Mouse (Mus musculus) thymus, postnatal 36 days (tissue): ENCODE results near the gene Tjp1.

ENCODE experiments used
- DNase-seq, 2 experiments: peaks; one replicate each; pipeline ENCODE4 v3.0.0; 2022; ENCODE audit warnings: mixed read lengths in 2 of 2

Gene Tjp1

GRCm38 (mm10) chr7:65350348-65351079 is 177.1 kb downstream of the Tjp1 start:
- DNase-seq: no peak

GRCm38 (mm10) chr7:65348540-65348939 is 179.0 kb downstream of the Tjp1 start:
- no peak for DNase-seq

GRCm38 (mm10) chr7:65345314-65345713 is 182.3 kb downstream of the Tjp1 start:
- DNase-seq: no peak

- DNase-seq: no peak
Measured at GRCm38 (mm10) chr7:65337581-65338270, 189.9 kb downstream of the Tjp1 start.

DNA sequence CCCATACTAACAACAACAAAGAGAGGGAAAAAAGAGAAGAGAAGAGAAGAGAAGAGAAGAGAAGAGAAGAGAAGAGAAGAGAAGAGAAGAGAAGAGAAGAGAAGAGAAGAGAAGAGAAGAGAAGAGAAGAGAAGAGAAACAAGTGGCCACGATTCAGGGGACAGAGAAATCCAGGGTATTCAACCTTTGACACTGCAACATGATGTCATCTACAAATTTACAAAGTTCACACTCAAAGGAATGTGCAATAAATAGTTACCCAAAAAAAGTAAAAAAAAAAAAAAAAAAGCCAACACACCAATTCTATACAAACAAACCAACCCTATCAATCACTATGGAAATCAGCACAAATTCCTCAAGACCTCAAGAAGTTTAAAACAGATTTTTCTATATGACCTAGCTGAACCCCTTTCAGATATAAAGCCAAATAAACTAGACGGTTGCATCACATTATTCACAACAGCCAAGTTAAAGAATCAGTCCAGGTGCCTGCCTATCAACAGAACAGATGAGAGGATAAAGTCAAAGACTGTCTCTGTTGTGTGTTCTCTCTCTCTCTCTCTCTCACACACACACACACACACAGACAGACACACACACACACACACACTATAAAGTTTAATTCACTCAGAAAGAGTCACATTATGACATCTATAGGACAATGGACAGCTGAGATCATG is 194.4 kb downstream of the Tjp1 start:
- no peak for DNase-seq

GRCm38 (mm10) chr7:65319047-65319725 is 208.4 kb downstream of the Tjp1 start:
- DNase-seq: peak in 1 of 2 experiments; percentile 18

DNA sequence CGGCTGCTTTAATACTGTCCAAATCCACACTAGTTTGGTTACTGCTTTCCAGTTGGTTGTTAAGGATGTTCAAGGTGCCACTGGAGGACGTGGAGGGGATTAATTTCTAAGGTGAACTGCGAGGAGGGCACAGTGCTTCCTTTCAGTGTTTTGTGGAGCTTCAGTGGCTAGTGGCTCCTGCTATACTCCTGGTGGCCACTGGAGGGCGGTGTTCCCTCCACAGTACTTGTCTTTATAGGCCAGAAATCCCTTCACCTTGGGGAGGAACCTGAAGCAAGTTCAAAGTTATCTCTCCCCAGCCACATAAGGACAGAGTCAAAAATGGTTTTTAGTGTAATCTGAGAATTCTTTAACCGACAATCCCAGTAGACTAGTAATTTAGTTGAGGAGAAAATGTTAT is 210.2 kb downstream of the Tjp1 start:
- DNase-seq: peak; percentile 6 to 16

DNA sequence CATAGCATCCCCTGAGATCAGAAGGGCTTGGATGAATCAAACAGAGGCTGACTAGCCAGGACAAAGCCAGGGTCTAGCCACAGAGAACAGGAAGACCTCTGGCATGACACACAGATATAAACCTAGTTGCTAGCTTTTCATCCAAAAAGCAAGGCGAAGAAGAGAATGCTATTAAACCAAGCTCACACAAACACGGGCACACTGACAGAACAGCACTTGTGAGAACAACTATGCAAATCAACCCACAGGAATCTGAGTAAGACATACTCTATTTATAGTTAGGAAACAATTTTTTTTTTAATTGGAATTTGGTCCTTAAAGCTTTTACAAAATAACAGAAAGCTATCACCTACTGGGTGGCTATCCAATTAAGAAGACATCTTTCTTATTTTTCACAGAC is 212.4 kb downstream of the Tjp1 start:
- DNase-seq: no peak

DNA sequence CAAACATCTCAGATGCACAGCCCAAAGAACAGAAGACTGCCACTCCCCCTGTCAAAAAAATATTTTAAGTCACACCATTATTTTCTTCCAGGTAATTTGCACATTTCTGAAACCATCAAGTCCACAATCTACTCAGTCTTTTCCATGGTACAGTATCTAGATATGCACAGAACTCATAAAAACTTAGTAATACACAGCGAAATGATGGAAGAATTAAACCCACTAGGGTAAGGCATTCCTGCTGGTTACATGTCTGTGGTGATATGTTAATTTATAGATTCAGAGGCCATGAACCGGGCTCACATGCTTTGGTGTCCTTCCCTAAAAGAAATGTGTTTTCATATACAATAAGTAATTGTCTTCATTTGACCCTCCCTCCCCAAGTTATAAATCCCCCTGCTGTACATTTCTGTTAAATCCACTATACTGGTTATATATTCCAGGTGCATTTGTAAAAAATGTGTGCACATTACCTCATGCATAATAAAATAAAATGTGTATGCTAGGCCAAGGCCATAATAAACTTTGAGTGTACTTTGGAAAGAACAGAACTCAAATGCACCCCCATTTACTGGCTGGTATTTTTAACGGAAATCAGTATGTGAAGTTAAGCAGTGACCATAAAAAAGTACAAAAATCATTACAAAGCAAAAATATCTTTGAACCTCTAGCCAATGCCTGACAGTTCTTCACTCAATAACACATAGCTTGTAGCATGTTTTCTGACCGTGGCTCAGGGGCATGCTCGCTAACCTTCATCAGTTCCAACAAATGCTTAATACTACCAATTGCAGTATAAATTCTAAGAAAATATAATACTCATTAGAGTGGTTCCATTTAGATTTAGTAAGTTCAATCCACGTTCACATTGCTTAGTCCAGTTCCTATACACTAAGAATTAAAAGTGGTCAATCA is 230.6 kb downstream of the Tjp1 start:
- no peak for DNase-seq

GRCm38 (mm10) chr7:65282886-65283285 is 244.7 kb downstream of the Tjp1 start:
- no peak for DNase-seq

GRCm38 (mm10) chr7:65281960-65282359 is 245.6 kb downstream of the Tjp1 start:
- DNase-seq: no peak

GRCm38 (mm10) chr7:65280944-65281912 is 246.4 kb downstream of the Tjp1 start:
- DNase-seq: no peak

GRCm38 (mm10) chr7:65279277-65279676 is 248.3 kb downstream of the Tjp1 start:
- DNase-seq: no peak

- DNase-seq: no peak
Measured at GRCm38 (mm10) chr7:65275761-65276160, 251.8 kb downstream of the Tjp1 start.

GRCm38 (mm10) chr7:65274216-65274615 is 253.4 kb downstream of the Tjp1 start:
- DNase-seq: no peak

DNA sequence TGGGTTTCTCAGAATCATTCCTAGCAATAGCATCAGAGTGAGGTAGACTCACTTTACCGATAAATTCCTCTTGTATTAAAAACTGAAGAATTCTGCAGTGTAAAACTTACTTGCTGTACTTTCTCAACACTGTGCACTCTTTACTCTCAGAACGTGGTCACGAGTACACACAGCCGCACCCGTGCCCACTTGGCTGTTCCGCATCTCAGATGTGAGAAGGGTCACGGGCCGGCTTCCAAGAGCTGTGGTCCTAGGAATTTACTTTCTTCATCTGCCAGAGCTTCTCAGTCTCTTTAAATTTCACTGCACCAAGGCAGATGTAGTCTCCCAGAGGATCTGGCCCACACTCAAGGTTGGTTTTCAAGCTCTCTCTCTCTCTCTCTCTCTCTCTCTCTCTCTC is 277.9 kb downstream of the Tjp1 start:
- no peak for DNase-seq
